Mouse (Mus musculus): ENCODE data around the gene Gm20517.

The Gm20517 gene

GRCm38 (mm10) chr17:47712889-47713571 is 101.6 kb downstream of the Gm20517 start:
- no peak for DNase-seq

- no peak for DNase-seq
These were observed 103.6 kb downstream of the Gm20517 start for GRCm38 (mm10) chr17:47715037-47715436.

GRCm38 (mm10) chr17:47721183-47721582 is 109.8 kb downstream of the Gm20517 start:
- DNase-seq, result no peak

- no peak for DNase-seq
These were observed 115.2 kb downstream of the Gm20517 start, which contains the start of gene Pgc for GRCm38 (mm10) chr17:47726566-47726965. Gene Pgc, plus strand, starts transcription at chr17:47726842.

- no peak for DNase-seq
These were observed 119.5 kb downstream of the Gm20517 start for GRCm38 (mm10) chr17:47730633-47731575.
